Mouse (Mus musculus) heart, embryonic 11.5 days (tissue): ENCODE results near the gene Ucn. TPM values are rescaled to one million over a fixed set of nuclear protein-coding genes. Genes with fewer than 3 reads are reported as not detected.

Source experiments
- ATAC-seq: fragments of 200-750 bp; cut with Nextera tagmentation; replicated peaks from 2 replicates; pipeline ENCODE4 v1.8.0; 2017; ENCODE audit warnings: moderate library complexity; ENCODE audit not compliant: insufficient number of reproducible peaks, low FRiP score, low TSS enrichment
- H3K27ac ChIP-seq: fragments of 300-500 bp; sonication (generic); 2 replicates; pipeline ENCODE4 v1.5.1; 2014; ENCODE audit warnings: mild to moderate bottlenecking, low read depth, low read length
- H3K27me3 ChIP-seq: fragments of 300-500 bp; sonication (generic); 2 replicates; pipeline ENCODE4 v1.6.1; 2014; ENCODE audit warnings: mild to moderate bottlenecking, low read length, mixed read lengths; ENCODE audit not compliant: control insufficient read depth, insufficient read depth
- H3K36me3 ChIP-seq: fragments of 300-500 bp; sonication (generic); 2 replicates; pipeline ENCODE4 v1.6.1; 2014; ENCODE audit warnings: mild to moderate bottlenecking, low read length, moderate library complexity, mixed read lengths; ENCODE audit not compliant: control insufficient read depth, insufficient read depth
- H3K4me1 ChIP-seq: fragments of 300-500 bp; sonication (generic); 2 replicates; pipeline ENCODE4 v1.6.1; 2014; ENCODE audit warnings: low read length; ENCODE audit not compliant: control insufficient read depth, insufficient read depth
- H3K4me2 ChIP-seq: fragments of 300-500 bp; sonication (generic); 2 replicates; pipeline ENCODE4 v1.6.1; 2014; ENCODE audit warnings: mild to moderate bottlenecking, moderate library complexity
- H3K4me3 ChIP-seq: fragments of 300-500 bp; sonication (generic); 2 replicates; pipeline ENCODE4 v1.5.1; 2014; ENCODE audit warnings: low read depth, low read length
- H3K9ac ChIP-seq: fragments of 300-500 bp; sonication (generic); 2 replicates; pipeline ENCODE4 v1.6.1; 2014; ENCODE audit warnings: mild to moderate bottlenecking, low read depth, low read length, moderate library complexity
- H3K9me3 ChIP-seq: fragments of 300-500 bp; sonication (generic); replicated peaks from 2 replicates; pipeline ENCODE4 v1.6.1; 2016; ENCODE audit warnings: low read length; ENCODE audit not compliant: control insufficient read depth
- WGBS: fragments of 180-500 bp; shearing (Covaris S2); extraction: QIAGEN DNeasy Blood & Tissue Kit; methylation state at CpG from one replicate; pipeline ENCODE4 v1.1.7; 2014; ENCODE audit not compliant: insufficient replicate concordance; 5-methylcytosine and 5-hydroxymethylcytosine counted together
- polyA plus RNA-seq: library from polyadenylated mRNA; unstranded; fragments of >200 nt; fragmentation: Nextera tagmentation; extraction: Ambion mirVana; gene quantifications from 2 replicates; pipeline ENCODE4 v1.2.1, GENCODE M21; 2014

Ucn gene
- polyA plus RNA-seq, 1 experiment from 2014 or later: not detected

- Histone ChIP-seq H3K27me3 (no peaks in the 10 kb centered on the region), H3K27ac (no peak overlapping the region), H3K4me2 (no peak overlapping the region), H3K4me3 (no peak overlapping the region), H3K9ac (no peak overlapping the region), H3K36me3 (no peaks in the 10 kb centered on the region), H3K9me3 (no peaks in the 10 kb centered on the region), H3K4me1 (no peaks in the 10 kb centered on the region)
- WGBS: 51% methylated on average over 2 of the region's 2 CpGs
- no peak for ATAC-seq
These were observed 15.1 kb downstream of the Ucn start for GRCm38 (mm10) chr5:31123481-31123880.

GRCm38 (mm10) chr5:31121111-31121510 lies 17.5 kb downstream of the Ucn start:
- Histone ChIP-seq H3K9ac (no peak overlapping the region), H3K4me2 (no peak overlapping the region), H3K4me1 (no peaks in the 10 kb centered on the region), H3K27me3 (0 out of 2 replicates have a peak, but pooled peaks cover 3% of the 10 kb centered on the region), H3K9me3 (no peaks in the 10 kb centered on the region), H3K36me3 (no peaks in the 10 kb centered on the region), H3K4me3 (no peak overlapping the region), H3K27ac (no peak overlapping the region)
- WGBS: 73% methylated on average over 8 of the region's 8 CpGs
- no peak; the same call in 1 of the 2 replicates for ATAC-seq

GRCm38 (mm10) chr5:31116912-31117311 lies 21.7 kb downstream of the Ucn start:
- Histone ChIP-seq H3K4me2 (peak overlapping the region; percentile 63), H3K4me3 (peak overlapping the region; percentile 46), H3K36me3 (no peaks in the 10 kb centered on the region), H3K27me3 (0 out of 2 replicates have a peak, but pooled peaks cover 3% of the 10 kb centered on the region), H3K9ac (peak overlapping the region; percentile 60; the same call in 1 of the 2 replicates), H3K27ac (peak overlapping the region; percentile 79), H3K4me1 (no peaks in the 10 kb centered on the region), H3K9me3 (no peaks in the 10 kb centered on the region)
- ATAC-seq: no peak
- 13% methylated on average over 10 of the region's 10 CpGs for WGBS

GRCm38 (mm10) chr5:31116354-31116753 lies 22.3 kb downstream of the Ucn start, which contains the start of gene Trim54:
Gene Trim54 (plus strand): TSS chr5:31116712.
- Histone ChIP-seq H3K36me3 (no peaks in the 10 kb centered on the region), H3K9me3 (no peaks in the 10 kb centered on the region), H3K27ac (peak within 1 kb of the TSS; percentile 79), H3K27me3 (0 out of 2 replicates have a peak, but pooled peaks cover 3% of the 10 kb centered on the region), H3K4me2 (peak within 1 kb of the TSS; percentile 63), H3K4me3 (peak within 1 kb of the TSS; percentile 46), H3K9ac (peak within 1 kb of the TSS; percentile 60; the same call in 1 of the 2 replicates), H3K4me1 (no peaks in the 10 kb centered on the region)
- ATAC-seq: no peak
- 17% methylated on average over 3 of the region's 3 CpGs for WGBS

- Histone ChIP-seq H3K9me3 (no peaks in the 10 kb centered on the region), H3K27me3 (no peaks in the 10 kb centered on the region), H3K36me3 (no peaks in the 10 kb centered on the region), H3K9ac (no peak overlapping the region), H3K4me1 (no peaks in the 10 kb centered on the region), H3K4me2 (no peak overlapping the region), H3K27ac (no peak overlapping the region), H3K4me3 (no peak overlapping the region)
- no peak for ATAC-seq
- WGBS: 24% methylated on average over 7 of the region's 7 CpGs
These were observed 27.8 kb downstream of the Ucn start for GRCm38 (mm10) chr5:31110781-31111180.

- H3K36me3 ChIP-seq: no peaks in the 10 kb centered on the region
- 83% methylated on average over 18 of the region's 18 CpGs for WGBS
- no peak within 1 kb of the TSS for H3K4me3 ChIP-seq
- no peaks in the 10 kb centered on the region for H3K27me3 ChIP-seq
- no peaks in the 10 kb centered on the region for H3K9me3 ChIP-seq
- no peak for ATAC-seq
- H3K4me2 ChIP-seq: no peak within 1 kb of the TSS
- H3K27ac ChIP-seq: no peak within 1 kb of the TSS
- H3K4me1 ChIP-seq: no peaks in the 10 kb centered on the region
- H3K9ac ChIP-seq: no peak within 1 kb of the TSS
These were observed 30.6 kb downstream of the Ucn start, which contains the start of gene Slc30a3 for GRCm38 (mm10) chr5:31108000-31108490. Gene Slc30a3 (minus strand): TSS chr5:31108237.

GRCm38 (mm10) chr5:31105814-31106335 lies 32.8 kb downstream of the Ucn start, which contains the start of gene Dnajc5g:
Gene Dnajc5g (plus strand): TSS chr5:31106285.
- H3K4me1 ChIP-seq: no peaks in the 10 kb centered on the region
- no peaks in the 10 kb centered on the region for H3K9me3 ChIP-seq
- no peak within 1 kb of the TSS for H3K9ac ChIP-seq
- H3K4me2 ChIP-seq: no peak within 1 kb of the TSS
- no peak within 1 kb of the TSS for H3K4me3 ChIP-seq
- no peak within 1 kb of the TSS for H3K27ac ChIP-seq
- H3K36me3 ChIP-seq: no peaks in the 10 kb centered on the region
- H3K27me3 ChIP-seq: no peaks in the 10 kb centered on the region
- ATAC-seq: no peak
- WGBS: 74% methylated on average over 9 of the region's 9 CpGs

- WGBS: 25% methylated on average over 11 of the region's 11 CpGs
- Histone ChIP-seq H3K9me3 (no peaks in the 10 kb centered on the region), H3K4me2 (peak overlapping the region; percentile 66), H3K27me3 (peaks cover 61% of the 10 kb centered on the region), H3K4me3 (peak overlapping the region; percentile 33), H3K9ac (peak overlapping the region; percentile 39; the same call in 1 of the 2 replicates), H3K36me3 (no peaks in the 10 kb centered on the region), H3K4me1 (peaks cover 15% of the 10 kb centered on the region), H3K27ac (no peak overlapping the region)
- ATAC-seq: no peak
These were observed 42.7 kb downstream of the Ucn start for GRCm38 (mm10) chr5:31095711-31096480.
